Mouse (Mus musculus) MEL (cell line): ENCODE results near the gene Corin. TPM values are rescaled to one million over a fixed set of nuclear protein-coding genes. Genes with fewer than 3 reads are reported as not detected.

Source experiments
- DNase-seq: peaks from one replicate; pipeline ENCODE4 v3.0.0; 2011; ENCODE audit warnings: low read depth, low spot score
- H3K27ac ChIP-seq: 2 replicates; pipeline ENCODE4 v1.5.1; 2012; ENCODE audit warnings: low read depth, mild to moderate bottlenecking, control low read depth, low read length, moderate library complexity; ENCODE audit not compliant: control insufficient read depth
- H3K27me3 ChIP-seq, 2 experiments: fragments of 150-350 bp in 1 of 2; sonication (generic) in 1 of 2; 2 replicates each; pipeline ENCODE4 v1.6.1; 2012; ENCODE audit warnings: low read length in 2 of 2, mild to moderate bottlenecking in 2 of 2, improper control_type of control experiment in 1 of 2, moderate library complexity in 1 of 2; ENCODE audit not compliant: insufficient read depth in 2 of 2, control insufficient read depth in 1 of 2
- H3K36me3 ChIP-seq, 2 experiments: 2 replicates each; pipeline ENCODE4 v1.6.1; 2012 to 2014; ENCODE audit warnings: low read length in 2 of 2, improper control_type of control experiment in 1 of 2, inconsistent platforms in 1 of 2, mild to moderate bottlenecking in 1 of 2; ENCODE audit not compliant: insufficient read depth in 2 of 2, control insufficient read depth in 1 of 2
- H3K4me1 ChIP-seq, 2 experiments: fragments of 150-350 bp in 1 of 2; sonication (generic) in 1 of 2; 2 replicates each; pipeline ENCODE4 v1.6.1; 2012; ENCODE audit warnings: low read length in 2 of 2, improper control_type of control experiment in 1 of 2, mild to moderate bottlenecking in 1 of 2; ENCODE audit not compliant: insufficient read depth in 2 of 2, control insufficient read depth in 1 of 2
- H3K4me3 ChIP-seq, 2 experiments: fragments of 150-350 bp in 1 of 2; sonication (generic) in 1 of 2; 2 replicates each; pipeline ENCODE4 v1.5.1; 2012; ENCODE audit warnings: low read depth in 2 of 2, low read length in 2 of 2, mild to moderate bottlenecking in 2 of 2, moderate library complexity in 2 of 2, control low read depth in 1 of 2, improper control_type of control experiment in 1 of 2; ENCODE audit not compliant: control insufficient read depth in 1 of 2, insufficient read depth in 1 of 2
- H3K79me2 ChIP-seq: 2 replicates; pipeline ENCODE4 v1.6.1; 2012; ENCODE audit warnings: mild to moderate bottlenecking, low read length, moderate library complexity; ENCODE audit not compliant: control insufficient read depth, poor library complexity, insufficient read depth
- H3K9ac ChIP-seq: 2 replicates; pipeline ENCODE4 v1.6.1; 2012; ENCODE audit warnings: low read depth, mild to moderate bottlenecking, control low read depth, low read length, moderate library complexity; ENCODE audit not compliant: control insufficient read depth, poor library complexity, severe bottlenecking
- H3K9me3 ChIP-seq: fragments of 150-350 bp; sonication (generic); replicated peaks from 2 replicates; pipeline ENCODE4 v1.6.1; 2012; ENCODE audit warnings: mild to moderate bottlenecking, low read length, improper control_type of control experiment, moderate library complexity; ENCODE audit not compliant: insufficient read depth
- BHLHE40 ChIP-seq: IDR thresholded peaks from 2 replicates; pipeline ENCODE4 v1.6.1; 2012; ENCODE audit warnings: low read depth, mild to moderate bottlenecking, inconsistent platforms, low read length, improper control_type of control experiment, borderline replicate concordance
- CHD1 ChIP-seq: IDR thresholded peaks from 2 replicates; pipeline ENCODE4 v1.6.1; 2012; ENCODE audit warnings: low read depth, mild to moderate bottlenecking, inconsistent platforms, low read length, improper control_type of control experiment
- CHD2 ChIP-seq: IDR thresholded peaks from 2 replicates; pipeline ENCODE4 v1.6.1; 2011; ENCODE audit warnings: low read length, improper control_type of control experiment
- CTCF ChIP-seq, 3 experiments: IDR thresholded peaks in 2 of 3; conservative IDR thresholded peaks in 1 of 3; 2 replicates each; pipeline ENCODE4 v1.5.1; 2011 to 2012; ENCODE audit warnings: low read length in 3 of 3, low read depth in 2 of 3, mild to moderate bottlenecking in 2 of 3, improper control_type of control experiment in 1 of 3, inconsistent platforms in 1 of 3, mixed read lengths in 1 of 3, moderate library complexity in 1 of 3; ENCODE audit not compliant: control insufficient read depth in 1 of 3, insufficient read depth in 1 of 3, poor library complexity in 1 of 3, severe bottlenecking in 1 of 3
- E2F4 ChIP-seq: IDR thresholded peaks from 2 replicates; pipeline ENCODE4 v1.6.1; 2011; ENCODE audit warnings: low read depth, low read length, improper control_type of control experiment, borderline replicate concordance
- EP300 ChIP-seq, 2 experiments: IDR thresholded peaks; 2 replicates each; pipeline ENCODE4 v1.6.1; 2011; ENCODE audit warnings: improper control_type of control experiment in 2 of 2, low read length in 2 of 2, low read depth in 1 of 2, mild to moderate bottlenecking in 1 of 2
- ETS1 ChIP-seq: IDR thresholded peaks from 2 replicates; pipeline ENCODE4 v1.6.1; 2012; ENCODE audit warnings: low read depth, mild to moderate bottlenecking, inconsistent platforms, low read length, improper control_type of control experiment, moderate library complexity
- GABPA ChIP-seq: IDR thresholded peaks from 2 replicates; pipeline ENCODE4 v1.6.1; 2012; ENCODE audit warnings: low read depth, mild to moderate bottlenecking, inconsistent platforms, low read length, improper control_type of control experiment, moderate library complexity
- GATA1 ChIP-seq: IDR thresholded peaks from 2 replicates; pipeline ENCODE4 v1.6.1; 2011; ENCODE audit warnings: low read depth, low read length, improper control_type of control experiment
- HCFC1 ChIP-seq: IDR thresholded peaks from 2 replicates; pipeline ENCODE4 v1.6.1; 2012; ENCODE audit warnings: low read depth, mild to moderate bottlenecking, inconsistent platforms, low read length, improper control_type of control experiment, moderate library complexity
- JUND ChIP-seq: IDR thresholded peaks from 2 replicates; pipeline ENCODE4 v1.6.1; 2011; ENCODE audit warnings: low read depth, mild to moderate bottlenecking, improper control_type of control experiment, low read length
- KAT2A ChIP-seq: conservative IDR thresholded peaks from 2 replicates; pipeline ENCODE4 v1.6.1; 2012; ENCODE audit warnings: low read depth, low read length, improper control_type of control experiment, inconsistent platforms
- MAFK ChIP-seq: IDR thresholded peaks from 2 replicates; pipeline ENCODE4 v1.6.1; 2011; ENCODE audit warnings: low read depth, mild to moderate bottlenecking, low read length, improper control_type of control experiment, borderline replicate concordance
- MEF2A ChIP-seq: IDR thresholded peaks from 2 replicates; pipeline ENCODE4 v1.6.1; 2014; ENCODE audit warnings: low read depth, mild to moderate bottlenecking, inconsistent platforms, low read length, improper control_type of control experiment; ENCODE audit not compliant: poor library complexity, insufficient replicate concordance, severe bottlenecking; ENCODE audit errors: extremely low read depth
- MXI1 ChIP-seq: IDR thresholded peaks from 2 replicates; pipeline ENCODE4 v1.6.1; 2011; ENCODE audit warnings: mild to moderate bottlenecking, low read depth, low read length, improper control_type of control experiment
- MYB ChIP-seq: IDR thresholded peaks from 2 replicates; pipeline ENCODE4 v1.6.1; 2011; ENCODE audit warnings: mild to moderate bottlenecking, low read depth, low read length, improper control_type of control experiment
- MYC ChIP-seq: IDR thresholded peaks from 2 replicates; pipeline ENCODE4 v1.6.1; 2011; ENCODE audit warnings: low read depth, mild to moderate bottlenecking, low read length, improper control_type of control experiment, moderate library complexity
- NELFE ChIP-seq: IDR thresholded peaks from 2 replicates; pipeline ENCODE4 v1.6.1; 2011; ENCODE audit warnings: low read depth, low read length, improper control_type of control experiment
- POLR2A ChIP-seq, 2 experiments: IDR thresholded peaks; 2 replicates each; pipeline ENCODE4 v1.6.1; 2011 to 2012; ENCODE audit warnings: low read length in 2 of 2, mild to moderate bottlenecking in 2 of 2, control low read depth in 1 of 2, improper control_type of control experiment in 1 of 2, low read depth in 1 of 2, moderate library complexity in 1 of 2; ENCODE audit not compliant: control insufficient read depth in 1 of 2, insufficient read depth in 1 of 2, poor library complexity in 1 of 2
- POLR2AphosphoS2 ChIP-seq: IDR thresholded peaks from 2 replicates; pipeline ENCODE4 v1.6.1; 2011; ENCODE audit warnings: low read length, improper control_type of control experiment
- POLR2AphosphoS5 ChIP-seq: IDR thresholded peaks from 2 replicates; pipeline ENCODE4 v1.6.1; 2012; ENCODE audit warnings: low read depth, borderline replicate concordance, mild to moderate bottlenecking, inconsistent platforms, low read length, moderate library complexity, mixed read lengths
- RAD21 ChIP-seq: IDR thresholded peaks from 2 replicates; pipeline ENCODE4 v1.6.1; 2011; ENCODE audit warnings: mild to moderate bottlenecking, low read depth, low read length, improper control_type of control experiment
- SIN3A ChIP-seq: IDR thresholded peaks from 2 replicates; pipeline ENCODE4 v1.6.1; 2012; ENCODE audit warnings: low read length, improper control_type of control experiment, inconsistent platforms
- TAL1 ChIP-seq: IDR thresholded peaks from 2 replicates; pipeline ENCODE4 v1.6.1; 2012; ENCODE audit warnings: mild to moderate bottlenecking, inconsistent platforms, low read length, moderate library complexity, mixed read lengths
- UBTF ChIP-seq: IDR thresholded peaks from 2 replicates; pipeline ENCODE4 v1.6.1; 2012; ENCODE audit warnings: low read depth, mild to moderate bottlenecking, inconsistent platforms, low read length, improper control_type of control experiment, moderate library complexity, borderline replicate concordance; ENCODE audit not compliant: insufficient read depth
- ZC3H11A ChIP-seq: IDR thresholded peaks from 2 replicates; pipeline ENCODE4 v1.6.1; 2012; ENCODE audit warnings: low read depth, mild to moderate bottlenecking, inconsistent platforms, low read length, improper control_type of control experiment
- ZNF384 ChIP-seq: IDR thresholded peaks from 2 replicates; pipeline ENCODE4 v1.6.1; 2012; ENCODE audit warnings: low read depth, mild to moderate bottlenecking, inconsistent platforms, low read length, improper control_type of control experiment
- polyA plus RNA-seq, 2 experiments: library from polyadenylated mRNA; stranded (reverse) in 1 of 2; unstranded in 1 of 2; fragments of >175 nt in 1 of 2; fragments of >200 nt in 1 of 2; gene quantifications; 2 replicates each; pipeline versions ENCODE4 v1.2.1 to v1.2.4; 2012; ENCODE audit warnings: low replicate concordance in 2 of 2, low read depth in 1 of 2; ENCODE audit not compliant: insufficient read length in 2 of 2, insufficient read depth in 1 of 2, missing spikeins in 1 of 2
- total RNA-seq: library from RNA; depleted of rRNA; stranded (reverse); fragments of 300-350 nt; gene quantifications from 2 replicates; pipeline ENCODE4 v1.2.3, GENCODE M21; 2012

Corin gene
- total and polyA plus RNA-seq, 3 experiments = not detected

DNA sequence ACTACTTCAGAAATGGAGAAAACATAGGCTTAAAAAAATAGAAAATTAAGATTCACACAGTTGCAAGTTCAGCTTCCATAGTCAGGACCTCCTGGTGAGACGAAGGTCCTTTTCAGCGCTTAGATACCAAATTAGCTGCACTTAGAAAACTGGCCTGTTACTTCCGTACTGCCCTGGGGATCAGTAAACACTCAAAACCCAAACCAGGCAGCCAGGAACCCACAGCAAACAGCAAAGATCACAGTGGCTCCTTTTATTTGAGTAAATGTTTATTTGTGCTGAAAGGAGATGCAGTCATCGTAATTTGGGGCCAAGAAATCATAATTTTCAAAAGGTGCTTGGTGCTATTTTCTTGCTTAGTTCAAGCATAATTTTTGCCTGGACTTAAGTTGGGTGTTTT is 138.5 kb downstream of the Corin start:
- no peak for DNase-seq
- no peaks in the 10 kb centered on the region for H3K4me1 ChIP-seq
- H3K9ac ChIP-seq = no peak overlapping the region
- no peaks in the 10 kb centered on the region for H3K9me3 ChIP-seq
- no peaks in the 10 kb centered on the region for H3K79me2 ChIP-seq
- H3K36me3 ChIP-seq = no peaks in the 10 kb centered on the region
- H3K27ac ChIP-seq = no peak overlapping the region
- no peak for TF ChIP-seq MYB
- TF ChIP-seq JUND = no peak
- no peak for TF ChIP-seq NELFE
- no peak for TF ChIP-seq POLR2AphosphoS2
- H3K27me3 ChIP-seq = peaks cover 2 to 10% of the 10 kb centered on the region in 2 experiments
- H3K4me3 ChIP-seq = no peak overlapping the region

DNA sequence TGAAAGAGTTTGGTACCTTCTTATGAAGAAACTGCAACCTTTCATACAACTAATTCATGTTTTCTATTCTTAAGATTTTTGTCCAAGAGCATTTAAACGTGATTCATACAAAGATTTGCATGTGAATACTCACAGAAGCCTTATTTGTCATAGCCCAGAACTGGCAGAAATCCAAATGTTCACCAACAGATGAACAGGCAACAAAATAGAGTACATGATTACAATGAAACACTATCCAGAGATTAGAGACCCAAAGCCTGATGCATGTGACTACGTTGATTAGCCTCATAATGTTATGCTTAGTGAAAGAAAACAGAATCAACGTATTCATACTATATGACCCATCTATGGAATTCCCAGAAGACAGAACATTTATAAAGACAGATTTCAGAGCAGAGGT is 140.4 kb downstream of the Corin start:
- no peaks in the 10 kb centered on the region for H3K9me3 ChIP-seq
- DNase-seq = no peak
- H3K27ac ChIP-seq = no peak overlapping the region
- no peak for TF ChIP-seq CTCF (IDR thresholded peaks at IDR 0.05 in 2 of 3, conservative IDR thresholded peaks at IDR 0.05 in 1 of 3; ENCODE audit: control insufficient read depth in 1 of 3, insufficient read depth in 1 of 3, low read depth in 2 of 3, low read length in 3 of 3, poor library complexity in 1 of 3, severe bottlenecking in 1 of 3)
- TF ChIP-seq MYB = no peak
- TF ChIP-seq ETS1 = no peak
- TF ChIP-seq E2F4 = no peak
- TF ChIP-seq MYC = no peak
- TF ChIP-seq POLR2AphosphoS5 = no peak
- TF ChIP-seq GATA1 = no peak
- TF ChIP-seq BHLHE40 = no peak
- no peak for TF ChIP-seq POLR2A (IDR thresholded peaks at IDR 0.05; ENCODE audit: control insufficient read depth in 1 of 2, insufficient read depth in 1 of 2, low read depth in 1 of 2, low read length in 2 of 2, poor library complexity in 1 of 2)
- TF ChIP-seq GABPA = no peak
- no peak for TF ChIP-seq POLR2AphosphoS2
- TF ChIP-seq MXI1 = no peak
- H3K4me3 ChIP-seq = no peak overlapping the region
- H3K36me3 ChIP-seq = no peaks in the 10 kb centered on the region
- H3K27me3 ChIP-seq = peaks cover 2 to 7% of the 10 kb centered on the region in 2 experiments; a peak in 3 of 4 replicates
- no peaks in the 10 kb centered on the region for H3K79me2 ChIP-seq
- no peak overlapping the region for H3K9ac ChIP-seq
- H3K4me1 ChIP-seq = no peaks in the 10 kb centered on the region

DNA sequence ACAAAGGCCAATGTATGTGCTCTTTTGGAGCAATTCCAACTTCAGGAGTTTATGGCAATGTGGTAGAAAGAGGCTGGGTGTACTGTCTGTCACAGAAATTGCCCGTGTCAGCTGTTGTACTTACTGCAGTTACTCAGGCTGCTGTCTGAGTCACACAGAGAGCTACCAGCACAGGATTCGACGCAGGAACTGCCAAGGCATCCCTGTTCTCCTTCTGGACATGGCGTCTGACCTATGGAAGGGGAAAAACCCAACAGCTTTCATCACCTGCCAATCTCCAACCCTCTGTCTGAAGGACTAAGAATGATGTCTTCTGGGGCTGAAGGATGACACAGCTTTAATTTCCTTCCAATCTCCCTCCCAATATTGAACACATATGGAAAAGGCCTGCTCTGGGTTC is 150.5 kb downstream of the Corin start:
- DNase-seq = no peak
- H3K4me3 ChIP-seq = no peak overlapping the region
- peaks cover 0 to 2% of the 10 kb centered on the region in 2 experiments; a peak in 2 of 4 replicates for H3K27me3 ChIP-seq
- H3K79me2 ChIP-seq = no peaks in the 10 kb centered on the region
- H3K4me1 ChIP-seq = no peaks in the 10 kb centered on the region
- no peak overlapping the region for H3K27ac ChIP-seq
- no peaks in the 10 kb centered on the region for H3K9me3 ChIP-seq
- no peaks in the 10 kb centered on the region for H3K36me3 ChIP-seq
- no peak overlapping the region for H3K9ac ChIP-seq
- TF ChIP-seq SIN3A = no peak
- TF ChIP-seq HCFC1 = no peak
- TF ChIP-seq MYC = no peak
- TF ChIP-seq GABPA = no peak
- no peak for TF ChIP-seq TAL1
- no peak for TF ChIP-seq ZC3H11A
- TF ChIP-seq MAFK = no peak
- TF ChIP-seq KAT2A = no peak
- TF ChIP-seq UBTF = no peak
- no peak for TF ChIP-seq EP300 (IDR thresholded peaks at IDR 0.05; ENCODE audit: low read depth in 1 of 2, low read length in 2 of 2)
- TF ChIP-seq CHD2 = no peak
- no peak for TF ChIP-seq CHD1
- no peak for TF ChIP-seq E2F4
- no peak for TF ChIP-seq NELFE
- TF ChIP-seq ZNF384 = no peak
- no peak for TF ChIP-seq POLR2A (IDR thresholded peaks at IDR 0.05; ENCODE audit: control insufficient read depth in 1 of 2, insufficient read depth in 1 of 2, low read depth in 1 of 2, low read length in 2 of 2, poor library complexity in 1 of 2)
- no peak for TF ChIP-seq RAD21
- TF ChIP-seq MEF2A = no peak
- no peak for TF ChIP-seq ETS1
